Mouse (Mus musculus): ENCODE measurements around the gene Vmn1r192. TPM values are rescaled to one million over a fixed set of nuclear protein-coding genes. Genes with fewer than 3 reads are reported as not detected.
"Not testable (repeated sequence)": the region's sequence is repeated elsewhere in the genome, so short reads cannot be mapped to it uniquely, and the experiment has no call there.

The Vmn1r192 gene
- total RNA-seq (2014; rRNA removed) (not detected in 2 replicates), polyA plus RNA-seq (2015; fragmentation: Nextera tagmentation; extraction: Ambion mirVana) (not detected in 2 replicates)

GRCm38 (mm10) chr13:22191041-22191440, at the start of gene Vmn1r192:
Gene Vmn1r192 (minus strand): TSS chr13:22191141.
- DNase-seq (ENCODE audit: low spot score) (no peak), ATAC-seq (ENCODE audit: low FRiP score) (no peak)
- Histone ChIP-seq H3K4me1 (ENCODE audit: insufficient read depth, low read length) (no peaks in the 10 kb centered on the region), H3K36me3 (ENCODE audit: insufficient read depth, low read length) (no peaks in the 10 kb centered on the region), H3K27me3 (ENCODE audit: insufficient read depth, low read length) (no peaks in the 10 kb centered on the region), H3K4me2 (ENCODE audit: low read depth, low read length, poor library complexity, severe bottlenecking) (no peak within 1 kb of the TSS), H3K9ac (replicated peaks; ENCODE audit: low read length, poor library complexity, severe bottlenecking) (no peak within 1 kb of the TSS), H3K9me3 (ENCODE audit: low read length) (no peaks in the 10 kb centered on the region), H3K27ac (ENCODE audit: low read depth, low read length) (no peak within 1 kb of the TSS), H3K4me3 (ENCODE audit: low read depth, low read length) (no peak within 1 kb of the TSS)
- no peak for TF ChIP-seq CTCF (IDR thresholded peaks at IDR 0.05)

GRCm38 (mm10) chr13:22223060-22223459, 32.1 kb upstream of the Vmn1r192 start, which contains the start of gene Vmn1r193:
Gene Vmn1r193 (minus strand): TSS chr13:22223160.
- H3K27ac ChIP-seq (ENCODE audit: low read depth, low read length); ATAC-seq (ENCODE audit: low FRiP score): not testable (repeated sequence)

DNA sequence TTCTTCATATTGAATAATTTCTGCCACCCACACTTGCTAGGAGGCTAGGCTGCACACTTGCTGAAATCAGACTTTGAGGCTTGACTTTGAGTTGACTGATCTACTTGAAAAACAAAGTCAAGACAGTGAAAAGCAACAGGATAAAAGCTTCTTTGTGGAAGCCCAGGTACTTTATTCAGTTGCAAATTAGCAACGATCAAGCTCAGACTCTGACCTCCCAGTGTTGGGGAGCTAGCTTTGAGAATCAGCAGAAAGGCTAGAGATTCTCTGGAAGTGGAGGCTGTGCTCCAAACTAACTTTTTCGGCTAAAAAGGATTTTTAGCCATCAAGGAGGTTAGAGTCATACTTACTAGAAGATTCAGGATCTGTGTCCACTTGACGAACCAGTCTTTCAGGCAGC, 1.8 kb upstream of the Vmn1r192 start:
- H3K9me3 ChIP-seq (ENCODE audit: low read length); H3K4me1 ChIP-seq (ENCODE audit: insufficient read depth, low read length); H3K4me2 ChIP-seq (ENCODE audit: low read depth, low read length, poor library complexity, severe bottlenecking); ATAC-seq (ENCODE audit: low FRiP score); H3K27me3 ChIP-seq (ENCODE audit: insufficient read depth, low read length); DNase-seq (ENCODE audit: low spot score); H3K36me3 ChIP-seq (ENCODE audit: insufficient read depth, low read length); H3K9ac ChIP-seq (replicated peaks; ENCODE audit: low read length, poor library complexity, severe bottlenecking); H3K27ac ChIP-seq (ENCODE audit: low read depth, low read length); H3K4me3 ChIP-seq (ENCODE audit: low read depth, low read length): not testable (repeated sequence)
- WGBS, result 64% methylated on average over 3 of the region's 3 CpGs

More at GRCm38 (mm10) chr13:22223060-22223459, 32.1 kb upstream of the Vmn1r192 start, which contains the start of gene Vmn1r193:
- H3K27me3 ChIP-seq (ENCODE audit: insufficient read depth, low read length); H3K36me3 ChIP-seq (ENCODE audit: insufficient read depth, low read length); H3K9ac ChIP-seq (replicated peaks; ENCODE audit: low read length, poor library complexity, severe bottlenecking); DNase-seq (ENCODE audit: low spot score); H3K4me3 ChIP-seq (ENCODE audit: low read depth, low read length); H3K4me2 ChIP-seq (ENCODE audit: low read depth, low read length, poor library complexity, severe bottlenecking); H3K4me1 ChIP-seq (ENCODE audit: insufficient read depth, low read length); H3K9me3 ChIP-seq (ENCODE audit: low read length): not testable (repeated sequence)
- 76% methylated on average over 1 of the region's 1 CpGs for WGBS

GRCm38 (mm10) chr13:22190385-22190784, 556 bp downstream of the Vmn1r192 start:
- H3K9me3 ChIP-seq (ENCODE audit: low read length), result no peaks in the 10 kb centered on the region
- TF ChIP-seq CTCF (IDR thresholded peaks at IDR 0.05), result no peak
- no peak for ATAC-seq (ENCODE audit: low FRiP score)
- no peak overlapping the region for H3K4me3 ChIP-seq (ENCODE audit: low read depth, low read length)
- WGBS, result 73% methylated on average over 2 of the region's 2 CpGs
- H3K36me3 ChIP-seq (ENCODE audit: insufficient read depth, low read length), result no peaks in the 10 kb centered on the region
- DNase-seq (ENCODE audit: low spot score), result no peak
- no peaks in the 10 kb centered on the region for H3K27me3 ChIP-seq (ENCODE audit: insufficient read depth, low read length)
- no peaks in the 10 kb centered on the region for H3K4me1 ChIP-seq (ENCODE audit: insufficient read depth, low read length)
- H3K27ac ChIP-seq (ENCODE audit: low read depth, low read length), result no peak overlapping the region
- no peak overlapping the region for H3K4me2 ChIP-seq (ENCODE audit: low read depth, low read length, poor library complexity, severe bottlenecking)
- no peak overlapping the region for H3K9ac ChIP-seq (replicated peaks; ENCODE audit: low read length, poor library complexity, severe bottlenecking)

DNA sequence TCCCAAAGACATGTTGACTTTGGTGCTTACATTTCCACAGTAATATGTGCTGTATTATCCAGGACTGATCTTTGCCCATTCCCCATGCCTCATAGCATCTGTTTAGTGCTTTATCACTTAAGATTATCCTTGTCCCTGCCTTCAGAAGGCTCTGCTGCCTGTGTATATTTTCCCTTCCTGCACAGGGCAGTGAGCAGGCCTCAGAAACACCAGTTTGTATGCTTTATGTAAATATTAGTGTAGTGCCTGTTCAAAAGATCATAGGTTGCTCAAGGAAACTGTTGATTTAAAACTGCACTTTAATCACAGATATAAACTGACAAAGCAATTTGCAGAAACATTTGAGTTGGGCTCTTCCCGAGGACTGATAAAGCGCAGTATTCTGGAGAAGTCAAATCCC, 1.6 kb downstream of the Vmn1r192 start:
- WGBS, result 92% methylated on average over 2 of the region's 2 CpGs

GRCm38 (mm10) chr13:22183869-22184268, 7.1 kb downstream of the Vmn1r192 start, which contains the start of gene Vmn1r191:
Gene Vmn1r191 (minus strand): TSS chr13:22183969.
- 83% methylated on average over 1 of the region's 1 CpGs for WGBS
- Histone ChIP-seq H3K4me2 (ENCODE audit: low read depth, low read length, poor library complexity, severe bottlenecking) (no peak within 1 kb of the TSS), H3K9ac (replicated peaks; ENCODE audit: low read length, poor library complexity, severe bottlenecking) (no peak within 1 kb of the TSS), H3K27me3 (ENCODE audit: insufficient read depth, low read length) (no peaks in the 10 kb centered on the region), H3K9me3 (ENCODE audit: low read length) (no peaks in the 10 kb centered on the region), H3K4me1 (ENCODE audit: insufficient read depth, low read length) (no peaks in the 10 kb centered on the region), H3K4me3 (ENCODE audit: low read depth, low read length) (no peak within 1 kb of the TSS), H3K36me3 (ENCODE audit: insufficient read depth, low read length) (no peaks in the 10 kb centered on the region), H3K27ac (ENCODE audit: low read depth, low read length) (no peak within 1 kb of the TSS)
- DNase-seq (ENCODE audit: low spot score) (no peak), ATAC-seq (ENCODE audit: low FRiP score) (no peak)
- TF ChIP-seq CTCF (IDR thresholded peaks at IDR 0.05), result no peak

More for the DNA sequence above, 1.6 kb downstream of the Vmn1r192 start:
- Histone ChIP-seq H3K4me2 (ENCODE audit: low read depth, low read length, poor library complexity, severe bottlenecking) (no peak overlapping the region), H3K27ac (ENCODE audit: low read depth, low read length) (no peak overlapping the region), H3K36me3 (ENCODE audit: insufficient read depth, low read length) (no peaks in the 10 kb centered on the region), H3K9me3 (ENCODE audit: low read length) (no peaks in the 10 kb centered on the region), H3K9ac (replicated peaks; ENCODE audit: low read length, poor library complexity, severe bottlenecking) (no peak overlapping the region), H3K4me1 (ENCODE audit: insufficient read depth, low read length) (no peaks in the 10 kb centered on the region), H3K27me3 (ENCODE audit: insufficient read depth, low read length) (no peaks in the 10 kb centered on the region), H3K4me3 (ENCODE audit: low read depth, low read length) (no peak overlapping the region)
- DNase-seq (ENCODE audit: low spot score) (no peak), ATAC-seq (ENCODE audit: low FRiP score) (no peak)
- no peak for TF ChIP-seq CTCF (IDR thresholded peaks at IDR 0.05)

All from midbrain, postnatal 0 days (tissue).